Mouse (Mus musculus): ENCODE data around the gene Gpr150.

The Gpr150 gene

GRCm38 (mm10) chr13:76014511-76014910 lies 42.3 kb downstream of the Gpr150 start:
- DNase-seq (ENCODE audit: low spot score in 2 of 2) = no peak
